Mouse (Mus musculus) lung, postnatal 0 days (tissue): ENCODE data around the gene Endov. TPM values are rescaled to one million over a fixed set of nuclear protein-coding genes. Genes with fewer than 3 reads are reported as not detected.

Experiments used
- ATAC-seq: fragments of 200-750 bp; cut with Nextera tagmentation; 2 replicates; pipeline ENCODE4 v1.8.0; 2017; ENCODE audit warnings: moderate library complexity
- DNase-seq: peaks from one replicate; pipeline ENCODE4 v3.0.0-alpha.2; 2016; ENCODE audit warnings: low spot score
- H3K27ac ChIP-seq: fragments of 300-500 bp; sonication (generic); 2 replicates; pipeline ENCODE4 v1.5.1; 2014; ENCODE audit warnings: antibody characterized with exemption, mild to moderate bottlenecking, low read length, mixed read lengths
- H3K27me3 ChIP-seq: fragments of 300-500 bp; sonication (generic); replicated peaks from 2 replicates; pipeline ENCODE4 v1.6.1; 2014; ENCODE audit warnings: low read length, mixed read lengths; ENCODE audit not compliant: insufficient read depth
- H3K36me3 ChIP-seq: fragments of 300-500 bp; sonication (generic); 2 replicates; pipeline ENCODE4 v1.6.1; 2014; ENCODE audit warnings: low read length, mixed read lengths; ENCODE audit not compliant: insufficient read depth
- H3K4me1 ChIP-seq: fragments of 300-500 bp; sonication (generic); 2 replicates; pipeline ENCODE4 v1.6.1; 2014; ENCODE audit warnings: antibody characterized with exemption, low read depth, low read length, mixed read lengths; ENCODE audit not compliant: insufficient read depth
- H3K4me2 ChIP-seq: fragments of 300-500 bp; sonication (generic); replicated peaks from 2 replicates; pipeline ENCODE4 v1.6.1; 2014; ENCODE audit warnings: low read depth, mild to moderate bottlenecking, low read length, moderate library complexity, mixed read lengths
- H3K4me3 ChIP-seq: fragments of 300-500 bp; sonication (generic); 2 replicates; pipeline ENCODE4 v1.5.1; 2014; ENCODE audit warnings: low read depth, low read length
- H3K9ac ChIP-seq: fragments of 300-500 bp; sonication (generic); replicated peaks from 2 replicates; pipeline ENCODE4 v1.6.1; 2014; ENCODE audit warnings: low read depth, mild to moderate bottlenecking
- H3K9me3 ChIP-seq: fragments of 300-500 bp; sonication (generic); 2 replicates; pipeline ENCODE4 v1.6.1; 2016; ENCODE audit warnings: low read length, mixed read lengths
- CTCF ChIP-seq: IDR thresholded peaks from 2 replicates; pipeline ENCODE4 v1.5.1; 2016; ENCODE audit warnings: antibody characterized with exemption, mild to moderate bottlenecking
- EP300 ChIP-seq: IDR thresholded peaks from 2 replicates; pipeline ENCODE4 v1.6.1; 2016; ENCODE audit warnings: antibody characterized with exemption, mild to moderate bottlenecking, control low read depth
- WGBS: fragments of 180-500 bp; shearing (Covaris S2); extraction: QIAGEN DNeasy Blood & Tissue Kit; methylation state at CpG from one replicate; pipeline ENCODE4 v1.1.7; 2014; 5-methylcytosine and 5-hydroxymethylcytosine counted together
- polyA plus RNA-seq: library from polyadenylated mRNA; unstranded; fragments of >200 nt; fragmentation: Nextera tagmentation; extraction: Ambion mirVana; gene quantifications from 2 replicates; pipeline ENCODE4 v1.2.1, GENCODE M21; 2015

Endov gene
- polyA plus RNA-seq, 1 experiment from 2014 or later, result 10.3 TPM

- DNase-seq, result no peak
- Histone ChIP-seq H3K4me1 (no peaks in the 10 kb centered on the region), H3K9ac (no peak overlapping the region), H3K27me3 (no peaks in the 10 kb centered on the region), H3K4me3 (no peak overlapping the region), H3K9me3 (no peaks in the 10 kb centered on the region), H3K4me2 (no peak overlapping the region), H3K36me3 (no peaks in the 10 kb centered on the region), H3K27ac (no peak overlapping the region)
- WGBS, result 62% methylated on average over 8 of the region's 8 CpGs
- TF ChIP-seq EP300, result no peak
- TF ChIP-seq CTCF, result no peak
- ATAC-seq, result no peak
Observed at GRCm38 (mm10) chr11:119532460-119532859, 41.3 kb downstream of the Endov start.

GRCm38 (mm10) chr11:119533745-119534144, 42.6 kb downstream of the Endov start:
- 60% methylated on average over 7 of the region's 7 CpGs for WGBS

GRCm38 (mm10) chr11:119539944-119540343, 48.8 kb downstream of the Endov start:
- Histone ChIP-seq H3K9ac (no peak overlapping the region), H3K4me2 (no peak overlapping the region), H3K9me3 (no peaks in the 10 kb centered on the region), H3K27ac (no peak overlapping the region), H3K36me3 (no peaks in the 10 kb centered on the region), H3K27me3 (peaks cover 4% of the 10 kb centered on the region; the same call in 1 of the 2 replicates), H3K4me1 (no peaks in the 10 kb centered on the region), H3K4me3 (no peak overlapping the region)
- 33% methylated on average over 14 of the region's 14 CpGs for WGBS
- no peak for DNase-seq
- TF ChIP-seq EP300 (no peak), CTCF (no peak)
- ATAC-seq, result no peak

More at GRCm38 (mm10) chr11:119533745-119534144, 42.6 kb downstream of the Endov start:
- Histone ChIP-seq H3K9ac (no peak overlapping the region), H3K4me3 (no peak overlapping the region), H3K36me3 (no peaks in the 10 kb centered on the region), H3K9me3 (no peaks in the 10 kb centered on the region), H3K27me3 (no peaks in the 10 kb centered on the region), H3K27ac (no peak overlapping the region), H3K4me1 (no peaks in the 10 kb centered on the region), H3K4me2 (no peak overlapping the region)
- no peak for ATAC-seq
- TF ChIP-seq EP300 (no peak), CTCF (no peak)
- no peak for DNase-seq

- no peak overlapping the region for H3K27ac ChIP-seq
- TF ChIP-seq EP300, result no peak
- ATAC-seq, result no peak
- no peaks in the 10 kb centered on the region for H3K4me1 ChIP-seq
- H3K4me3 ChIP-seq, result no peak overlapping the region
- WGBS, result 73% methylated on average over 9 of the region's 9 CpGs
- H3K9ac ChIP-seq, result no peak overlapping the region
- DNase-seq, result no peak
- peaks cover 10% of the 10 kb centered on the region; the same call in 1 of the 2 replicates for H3K27me3 ChIP-seq
- H3K4me2 ChIP-seq, result no peak overlapping the region
- H3K9me3 ChIP-seq, result no peaks in the 10 kb centered on the region
- H3K36me3 ChIP-seq, result no peaks in the 10 kb centered on the region
Observed at GRCm38 (mm10) chr11:119540560-119540959, 49.4 kb downstream of the Endov start.

GRCm38 (mm10) chr11:119541082-119541481, 49.9 kb downstream of the Endov start:
- TF ChIP-seq EP300 (no peak), CTCF (no peak)
- Histone ChIP-seq H3K27ac (no peak overlapping the region), H3K4me1 (no peaks in the 10 kb centered on the region; the same call in 1 of the 2 replicates), H3K9ac (no peak overlapping the region), H3K9me3 (no peaks in the 10 kb centered on the region), H3K27me3 (peaks cover 14% of the 10 kb centered on the region; the same call in 1 of the 2 replicates), H3K4me2 (no peak overlapping the region), H3K4me3 (no peak overlapping the region), H3K36me3 (no peaks in the 10 kb centered on the region)
- ATAC-seq (no peak), DNase-seq (no peak)
- 78% methylated on average over 9 of the region's 9 CpGs for WGBS

GRCm38 (mm10) chr11:119542371-119542770, 51.2 kb downstream of the Endov start:
- no peak overlapping the region for H3K9ac ChIP-seq
- no peak overlapping the region for H3K27ac ChIP-seq
- TF ChIP-seq EP300 (no peak), CTCF (peak; percentile 34; the same call in 1 of the 2 replicates)
- H3K4me2 ChIP-seq, result no peak overlapping the region
- no peak for DNase-seq
- H3K4me3 ChIP-seq, result no peak overlapping the region
- no peaks in the 10 kb centered on the region for H3K36me3 ChIP-seq
- H3K9me3 ChIP-seq, result no peaks in the 10 kb centered on the region
- 35% methylated on average over 8 of the region's 9 CpGs for WGBS
- peaks cover 25% of the 10 kb centered on the region; the same call in 1 of the 2 replicates for H3K27me3 ChIP-seq
- peaks cover 11% of the 10 kb centered on the region; the same call in 1 of the 2 replicates for H3K4me1 ChIP-seq
- ATAC-seq, result no peak

GRCm38 (mm10) chr11:119542886-119543285, 51.7 kb downstream of the Endov start:
- Histone ChIP-seq H3K4me2 (no peak overlapping the region), H3K4me1 (peaks cover 12% of the 10 kb centered on the region; the same call in 1 of the 2 replicates), H3K4me3 (no peak overlapping the region), H3K27ac (no peak overlapping the region), H3K27me3 (peaks cover 29% of the 10 kb centered on the region), H3K9me3 (no peaks in the 10 kb centered on the region), H3K9ac (no peak overlapping the region), H3K36me3 (no peaks in the 10 kb centered on the region)
- DNase-seq (no peak), ATAC-seq (no peak)
- WGBS, result 77% methylated on average over 5 of the region's 5 CpGs
- TF ChIP-seq EP300, result no peak
- no peak for TF ChIP-seq CTCF
